Mouse (Mus musculus): ENCODE data around the gene Slc39a11. TPM values are rescaled to one million over a fixed set of nuclear protein-coding genes. Genes with fewer than 3 reads are reported as not detected.
A peak's percentile ranks its signal among the peaks of the same experiment; 100 is the strongest.

Slc39a11 gene
- polyA plus RNA-seq, 1 experiment from 2014 or later: 26.3 TPM

DNA sequence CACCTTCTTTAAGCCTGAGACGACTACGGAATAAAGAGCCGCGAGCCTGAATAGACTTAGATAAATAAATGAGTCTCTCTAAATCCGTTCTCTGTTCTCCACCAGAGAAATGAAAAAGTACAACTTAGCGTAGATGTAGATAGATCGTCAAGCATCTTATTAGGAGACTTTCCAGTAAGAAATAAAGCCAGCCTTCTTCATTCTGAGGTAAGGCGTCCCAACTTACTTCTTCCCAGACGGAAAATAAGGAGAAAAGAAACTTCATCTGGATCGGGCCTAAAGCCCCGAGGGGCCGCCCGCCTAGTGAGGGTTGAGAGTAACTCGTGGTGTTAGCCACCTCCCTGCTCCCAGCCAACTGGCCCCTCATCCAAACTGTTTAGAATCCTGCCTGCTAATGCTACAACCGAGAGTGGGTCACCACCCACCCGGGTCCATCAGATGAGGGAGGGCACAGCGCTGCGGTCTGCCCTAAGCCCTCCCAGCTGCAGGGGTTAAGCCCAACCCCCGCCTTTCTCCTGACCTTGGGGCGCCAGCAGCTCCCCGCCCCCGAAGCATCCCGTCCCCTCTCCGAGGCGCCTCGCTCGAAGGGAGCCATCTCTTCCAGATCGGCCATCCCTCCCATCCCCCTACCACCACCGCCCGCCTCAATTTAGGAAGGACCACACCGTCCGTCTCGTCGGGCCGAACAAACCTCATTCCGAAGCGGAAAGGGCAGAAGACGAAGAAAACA lies 33.2 kb upstream of the Slc39a11 start:
- peak overlapping the region; percentile 94 for H3K27ac ChIP-seq

GRCm38 (mm10) chr11:113681979-113682378 lies 32.1 kb upstream of the Slc39a11 start:
- Histone ChIP-seq H3K4me2 (peak overlapping the region; percentile 86), H3K4me3 (peak overlapping the region; percentile 70), H3K27me3 (no peaks in the 10 kb centered on the region), H3K4me1 (peaks cover 42% of the 10 kb centered on the region), H3K9me3 (no peaks in the 10 kb centered on the region), H3K36me3 (peaks cover 1% of the 10 kb centered on the region; the same call in 1 of the 2 replicates), H3K9ac (no peak overlapping the region), H3K27ac (no peak overlapping the region)
- no peak for ATAC-seq (ENCODE audit: insufficient number of reproducible peaks, insufficient read depth, low FRiP score, low TSS enrichment, low read depth)

More for the DNA sequence above, 33.2 kb upstream of the Slc39a11 start:
- Histone ChIP-seq H3K9me3 (no peaks in the 10 kb centered on the region), H3K4me1 (peaks cover 38% of the 10 kb centered on the region), H3K27me3 (no peaks in the 10 kb centered on the region), H3K36me3 (peaks cover 6% of the 10 kb centered on the region), H3K4me2 (peak overlapping the region; percentile 86), H3K9ac (peak overlapping the region; percentile 87), H3K4me3 (peak overlapping the region; percentile 70)
- ATAC-seq (ENCODE audit: insufficient number of reproducible peaks, insufficient read depth, low FRiP score, low TSS enrichment, low read depth): peak; percentile 30; the same call in 1 of the 2 replicates
- WGBS: 3% methylated on average over 38 of the region's 38 CpGs

- no peak for ATAC-seq (ENCODE audit: insufficient number of reproducible peaks, insufficient read depth, low FRiP score, low TSS enrichment, low read depth)
- Histone ChIP-seq H3K9me3 (no peaks in the 10 kb centered on the region), H3K27ac (no peak overlapping the region), H3K4me2 (no peak overlapping the region), H3K4me3 (no peak overlapping the region), H3K27me3 (no peaks in the 10 kb centered on the region), H3K4me1 (peaks cover 35% of the 10 kb centered on the region), H3K36me3 (peaks cover 12% of the 10 kb centered on the region), H3K9ac (no peak overlapping the region)
- WGBS: 86% methylated on average over 2 of the region's 2 CpGs
These were observed 31.1 kb upstream of the Slc39a11 start for GRCm38 (mm10) chr11:113680954-113681353.

DNA sequence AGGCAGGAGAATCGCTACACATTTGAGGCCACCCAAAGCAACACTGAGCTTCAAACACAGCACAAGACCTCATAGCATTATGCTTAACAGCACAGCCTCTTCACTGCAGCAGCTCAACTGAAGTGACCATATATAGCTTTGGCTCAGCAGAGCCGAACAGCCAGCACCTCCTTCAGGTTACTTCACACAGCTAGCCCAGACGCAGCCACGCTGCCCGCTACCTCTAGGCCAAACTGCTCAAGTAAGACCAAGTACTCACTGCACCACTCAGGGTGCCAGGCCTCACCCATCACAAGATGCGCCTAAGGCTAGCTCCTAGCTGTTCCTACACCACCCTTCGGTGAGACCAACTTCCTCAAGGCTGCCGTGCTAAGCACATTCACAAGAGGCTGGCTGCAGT lies 28.5 kb upstream of the Slc39a11 start:
- Histone ChIP-seq H3K27me3 (no peaks in the 10 kb centered on the region), H3K4me2 (no peak overlapping the region), H3K4me1 (peaks cover 24% of the 10 kb centered on the region), H3K9ac (no peak overlapping the region), H3K36me3 (peaks cover 35% of the 10 kb centered on the region), H3K9me3 (no peaks in the 10 kb centered on the region), H3K4me3 (no peak overlapping the region), H3K27ac (no peak overlapping the region)
- WGBS: 84% methylated on average over 8 of the region's 8 CpGs
- no peak for ATAC-seq (ENCODE audit: insufficient number of reproducible peaks, insufficient read depth, low FRiP score, low TSS enrichment, low read depth)

GRCm38 (mm10) chr11:113677378-113677777 lies 27.5 kb upstream of the Slc39a11 start:
- Histone ChIP-seq H3K27ac (peak overlapping the region; percentile 19; the same call in 1 of the 2 replicates), H3K36me3 (peaks cover 45% of the 10 kb centered on the region), H3K4me1 (peaks cover 19% of the 10 kb centered on the region), H3K4me3 (no peak overlapping the region), H3K9ac (no peak overlapping the region), H3K4me2 (no peak overlapping the region), H3K27me3 (no peaks in the 10 kb centered on the region), H3K9me3 (no peaks in the 10 kb centered on the region)
- ATAC-seq (ENCODE audit: insufficient number of reproducible peaks, insufficient read depth, low FRiP score, low TSS enrichment, low read depth): no peak
- WGBS: 81% methylated on average over 2 of the region's 2 CpGs

GRCm38 (mm10) chr11:113676847-113677246 lies 27.0 kb upstream of the Slc39a11 start:
- Histone ChIP-seq H3K27ac (peak overlapping the region; percentile 19; the same call in 1 of the 2 replicates), H3K4me3 (no peak overlapping the region), H3K4me2 (no peak overlapping the region), H3K9ac (no peak overlapping the region), H3K9me3 (no peaks in the 10 kb centered on the region), H3K27me3 (no peaks in the 10 kb centered on the region), H3K36me3 (peaks cover 50% of the 10 kb centered on the region), H3K4me1 (peaks cover 18% of the 10 kb centered on the region; the same call in 1 of the 2 replicates)
- WGBS: 75% methylated on average over 2 of the region's 2 CpGs
- no peak for ATAC-seq (ENCODE audit: insufficient number of reproducible peaks, insufficient read depth, low FRiP score, low TSS enrichment, low read depth)

- Histone ChIP-seq H3K27ac (no peak overlapping the region), H3K9ac (no peak overlapping the region), H3K27me3 (no peaks in the 10 kb centered on the region), H3K4me1 (peaks cover 6% of the 10 kb centered on the region; the same call in 1 of the 2 replicates), H3K4me3 (no peak overlapping the region), H3K9me3 (no peaks in the 10 kb centered on the region), H3K36me3 (peaks cover 70% of the 10 kb centered on the region), H3K4me2 (no peak overlapping the region)
- WGBS: 86% methylated on average over 5 of the region's 5 CpGs
- ATAC-seq (ENCODE audit: insufficient number of reproducible peaks, insufficient read depth, low FRiP score, low TSS enrichment, low read depth): no peak
These were observed 24.7 kb upstream of the Slc39a11 start for GRCm38 (mm10) chr11:113674595-113674994.

DNA sequence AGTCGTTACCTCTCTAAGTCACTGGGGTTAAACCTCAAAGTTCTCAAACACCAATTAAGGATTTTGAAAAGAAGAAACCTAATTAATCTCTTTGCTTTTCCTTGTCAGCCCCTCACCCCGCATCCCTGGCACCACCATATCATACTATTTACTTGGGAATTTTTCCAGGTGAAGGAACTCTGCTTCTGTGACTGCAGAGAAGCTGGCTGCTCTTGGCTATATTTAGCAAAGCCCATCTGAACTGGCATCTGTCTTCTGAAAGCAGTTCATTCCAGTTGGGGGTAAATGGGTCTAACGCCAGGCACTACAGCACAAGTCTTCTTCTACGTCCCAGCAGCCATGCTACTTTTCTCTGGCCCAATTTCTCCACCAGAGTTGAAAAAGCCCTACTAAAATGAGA lies 23.7 kb upstream of the Slc39a11 start:
- Histone ChIP-seq H3K4me2 (no peak overlapping the region), H3K27me3 (no peaks in the 10 kb centered on the region), H3K36me3 (peaks cover 77% of the 10 kb centered on the region), H3K27ac (no peak overlapping the region), H3K9ac (no peak overlapping the region), H3K4me1 (peaks cover 6% of the 10 kb centered on the region; the same call in 1 of the 2 replicates), H3K9me3 (no peaks in the 10 kb centered on the region), H3K4me3 (no peak overlapping the region)
- 93% methylated on average over 4 of the region's 4 CpGs for WGBS
- no peak for ATAC-seq (ENCODE audit: insufficient number of reproducible peaks, insufficient read depth, low FRiP score, low TSS enrichment, low read depth)

DNA sequence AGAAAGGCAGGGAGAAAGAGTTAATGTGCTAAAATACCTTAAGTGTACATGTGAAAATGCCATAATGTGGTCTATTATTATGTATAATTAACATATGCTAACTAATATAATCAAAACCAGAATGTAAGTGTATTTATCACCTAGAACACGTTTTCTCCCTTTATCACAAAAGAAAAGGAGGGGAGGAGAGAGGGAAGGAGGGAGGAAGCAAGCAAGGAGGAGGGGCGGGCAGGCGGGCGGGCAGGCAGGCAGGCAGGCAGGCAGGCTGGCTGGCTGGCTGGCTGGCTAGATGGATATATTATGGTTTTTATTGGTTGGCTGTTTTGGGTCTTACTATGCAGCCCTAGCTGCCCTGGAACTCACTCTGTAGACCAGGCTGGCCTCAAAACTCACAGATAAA lies 19.8 kb upstream of the Slc39a11 start:
- Histone ChIP-seq H3K27me3 (no peaks in the 10 kb centered on the region), H3K4me3 (no peak overlapping the region), H3K36me3 (peaks cover 74% of the 10 kb centered on the region), H3K9me3 (no peaks in the 10 kb centered on the region), H3K27ac (no peak overlapping the region), H3K4me1 (peaks cover 16% of the 10 kb centered on the region; the same call in 1 of the 2 replicates), H3K9ac (no peak overlapping the region), H3K4me2 (no peak overlapping the region)
- 78% methylated on average over 4 of the region's 4 CpGs for WGBS
- no peak for ATAC-seq (ENCODE audit: insufficient number of reproducible peaks, insufficient read depth, low FRiP score, low TSS enrichment, low read depth)

GRCm38 (mm10) chr11:113668857-113669256 lies 19.0 kb upstream of the Slc39a11 start:
- Histone ChIP-seq H3K9me3 (no peaks in the 10 kb centered on the region), H3K9ac (no peak overlapping the region), H3K4me1 (peaks cover 16% of the 10 kb centered on the region; the same call in 1 of the 2 replicates), H3K27ac (no peak overlapping the region), H3K4me2 (no peak overlapping the region), H3K27me3 (no peaks in the 10 kb centered on the region), H3K4me3 (no peak overlapping the region), H3K36me3 (peaks cover 68% of the 10 kb centered on the region)
- WGBS: 90% methylated on average over 5 of the region's 5 CpGs
- ATAC-seq (ENCODE audit: insufficient number of reproducible peaks, insufficient read depth, low FRiP score, low TSS enrichment, low read depth): no peak

GRCm38 (mm10) chr11:113667704-113668103 lies 17.8 kb upstream of the Slc39a11 start:
- no peak overlapping the region for H3K4me2 ChIP-seq
- no peak for ATAC-seq (ENCODE audit: insufficient number of reproducible peaks, insufficient read depth, low FRiP score, low TSS enrichment, low read depth)
- 90% methylated on average over 4 of the region's 4 CpGs for WGBS
- no peak overlapping the region for H3K27ac ChIP-seq
- peaks cover 67% of the 10 kb centered on the region for H3K36me3 ChIP-seq
- H3K9me3 ChIP-seq: no peaks in the 10 kb centered on the region
- 0 out of 2 replicates have a peak overlapping the region, but pooled peaks have one; percentile 27 for H3K9ac ChIP-seq
- H3K4me1 ChIP-seq: peaks cover 16% of the 10 kb centered on the region; the same call in 1 of the 2 replicates
- no peaks in the 10 kb centered on the region for H3K27me3 ChIP-seq
- no peak overlapping the region for H3K4me3 ChIP-seq

GRCm38 (mm10) chr11:113667122-113667521 lies 17.2 kb upstream of the Slc39a11 start:
- ATAC-seq (ENCODE audit: insufficient number of reproducible peaks, insufficient read depth, low FRiP score, low TSS enrichment, low read depth): no peak
- Histone ChIP-seq H3K4me2 (no peak overlapping the region), H3K9ac (no peak overlapping the region), H3K27me3 (no peaks in the 10 kb centered on the region), H3K4me1 (peaks cover 16% of the 10 kb centered on the region; the same call in 1 of the 2 replicates), H3K36me3 (peaks cover 66% of the 10 kb centered on the region), H3K4me3 (no peak overlapping the region), H3K9me3 (no peaks in the 10 kb centered on the region), H3K27ac (no peak overlapping the region)
- WGBS: 87% methylated on average over 2 of the region's 2 CpGs

Measured in embryonic facial prominence, embryonic 13.5 days (tissue).